Mouse (Mus musculus): Measurements from ENCODE around the gene Tas2r123. TPM values are rescaled to one million over a fixed set of nuclear protein-coding genes. Genes with fewer than 3 reads are reported as not detected.

Tas2r123 gene
- polyA plus RNA-seq (2015; fragmentation: Nextera tagmentation; extraction: Ambion mirVana), result not detected in 2 replicates

DNA sequence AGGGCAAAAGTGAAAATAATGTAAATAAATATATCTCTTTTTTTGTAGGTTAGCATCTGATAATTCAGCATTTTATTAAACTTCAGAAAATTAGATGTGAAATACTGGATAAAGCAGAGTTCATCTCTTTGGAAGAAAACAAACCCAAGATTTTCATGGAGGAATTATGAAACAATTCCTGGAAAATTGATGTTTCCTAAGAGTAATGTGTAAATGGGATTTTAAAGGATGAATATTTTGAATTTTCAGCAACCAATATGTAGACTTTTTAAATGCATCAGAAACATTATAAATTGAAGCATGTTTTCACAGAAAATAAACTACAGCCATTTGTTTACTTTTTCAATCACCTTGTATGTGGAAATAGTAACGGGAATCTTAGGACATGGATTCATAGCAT lies at the start of gene Tas2r123:
Tas2r123 (plus strand) TSS at position 301 of the 400 bp plus-strand sequence.
- Histone ChIP-seq H3K27ac (no peak within 1 kb of the TSS), H3K4me1 (no peaks in the 10 kb centered on the region), H3K4me2 (no peak within 1 kb of the TSS), H3K36me3 (no peaks in the 10 kb centered on the region), H3K9me3 (no peaks in the 10 kb centered on the region), H3K27me3 (no peaks in the 10 kb centered on the region), H3K9ac (no peak within 1 kb of the TSS), H3K4me3 (no peak within 1 kb of the TSS)
- no peak for ATAC-seq (ENCODE audit: insufficient number of reproducible peaks, insufficient read depth, low FRiP score, low TSS enrichment, low read depth)
- WGBS, result 81% methylated on average over 1 of the region's 1 CpGs

DNA sequence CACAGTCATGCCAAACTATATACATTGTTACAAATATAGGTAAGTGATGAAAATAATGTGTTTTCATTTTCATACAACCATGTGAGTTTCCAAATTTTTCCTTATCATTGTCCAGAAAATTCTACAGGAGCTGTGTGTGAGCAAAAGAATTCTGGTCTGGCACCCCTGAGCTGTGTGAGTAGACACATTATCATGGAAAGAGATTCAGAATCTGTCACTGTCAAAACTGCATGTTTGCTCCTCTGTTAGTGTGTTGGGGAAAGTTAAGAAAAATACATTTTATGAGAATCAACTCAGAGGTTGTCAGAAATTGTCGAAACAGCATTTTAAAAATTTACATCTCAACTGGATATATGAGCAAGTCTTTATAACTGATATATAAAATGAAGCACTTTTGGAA lies 44.4 kb upstream of the Tas2r123 start, which contains the start of gene Tas2r117:
Tas2r117 (plus strand) TSS at position 301 of the 400 bp plus-strand sequence.
- 71% methylated on average over 1 of the region's 1 CpGs for WGBS
- no peaks in the 10 kb centered on the region for H3K9me3 ChIP-seq
- no peaks in the 10 kb centered on the region for H3K27me3 ChIP-seq
- H3K27ac ChIP-seq, result no peak within 1 kb of the TSS
- no peaks in the 10 kb centered on the region for H3K36me3 ChIP-seq
- no peak for ATAC-seq (ENCODE audit: insufficient number of reproducible peaks, insufficient read depth, low FRiP score, low TSS enrichment, low read depth)
- H3K4me1 ChIP-seq, result no peaks in the 10 kb centered on the region
- H3K9ac ChIP-seq, result no peak within 1 kb of the TSS
- no peak within 1 kb of the TSS for H3K4me3 ChIP-seq
- no peak within 1 kb of the TSS for H3K4me2 ChIP-seq

DNA sequence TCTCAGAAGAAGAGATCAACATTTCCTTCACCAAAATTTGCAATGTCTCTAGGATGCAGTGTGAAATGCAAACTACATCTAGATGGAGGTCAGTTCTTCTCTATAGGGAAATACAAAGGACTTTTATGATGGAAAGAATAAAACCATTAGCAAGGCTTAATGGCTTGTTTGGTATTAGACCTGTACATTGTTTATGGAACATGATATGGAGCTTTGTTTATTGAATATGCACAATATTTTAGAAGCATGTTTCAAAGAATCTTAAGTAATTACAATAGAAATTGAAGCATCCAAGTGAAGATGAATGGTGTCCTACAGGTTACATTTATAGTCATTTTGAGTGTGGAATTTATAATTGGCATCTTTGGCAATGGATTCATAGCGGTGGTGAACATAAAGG lies 8.2 kb downstream of the Tas2r123 start, which contains the start of gene Tas2r116:
Tas2r116 (plus strand) TSS at position 301 of the 400 bp plus-strand sequence.
- ATAC-seq (ENCODE audit: insufficient number of reproducible peaks, insufficient read depth, low FRiP score, low TSS enrichment, low read depth), result no peak
- WGBS, result 59% methylated on average over 1 of the region's 1 CpGs
- Histone ChIP-seq H3K9ac (no peak within 1 kb of the TSS), H3K36me3 (no peaks in the 10 kb centered on the region), H3K27ac (no peak within 1 kb of the TSS), H3K27me3 (no peaks in the 10 kb centered on the region), H3K4me3 (no peak within 1 kb of the TSS), H3K9me3 (no peaks in the 10 kb centered on the region), H3K4me2 (no peak within 1 kb of the TSS), H3K4me1 (no peaks in the 10 kb centered on the region)

DNA sequence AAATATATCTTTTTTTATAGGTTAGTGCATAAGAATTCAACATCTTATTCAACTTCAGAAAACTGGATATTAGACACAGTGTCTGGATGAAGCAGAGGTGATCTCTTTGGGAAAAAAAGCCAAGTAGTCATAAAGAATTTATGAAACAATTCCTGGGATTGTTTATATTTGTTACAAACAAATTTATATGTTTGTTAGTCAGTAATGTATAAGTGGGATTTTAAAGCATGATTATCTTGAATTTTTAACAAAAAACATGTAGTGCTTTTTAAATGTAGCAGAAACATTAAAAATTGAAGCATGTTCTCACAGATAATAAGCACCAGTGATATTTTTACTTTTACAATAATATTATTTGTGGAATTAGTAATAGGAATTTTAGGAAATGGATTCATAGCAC lies 20.8 kb downstream of the Tas2r123 start, which contains the start of gene Tas2r110:
Tas2r110 (plus strand) TSS at position 301 of the 400 bp plus-strand sequence.
- H3K27me3 ChIP-seq, result no peaks in the 10 kb centered on the region
- no peaks in the 10 kb centered on the region for H3K4me1 ChIP-seq
- no peak within 1 kb of the TSS for H3K27ac ChIP-seq
- no peak for ATAC-seq (ENCODE audit: insufficient number of reproducible peaks, insufficient read depth, low FRiP score, low TSS enrichment, low read depth)
- no peak within 1 kb of the TSS for H3K4me3 ChIP-seq
- no peaks in the 10 kb centered on the region for H3K9me3 ChIP-seq
- no peaks in the 10 kb centered on the region for H3K36me3 ChIP-seq
- H3K4me2 ChIP-seq, result no peak within 1 kb of the TSS
- H3K9ac ChIP-seq, result no peak within 1 kb of the TSS

DNA sequence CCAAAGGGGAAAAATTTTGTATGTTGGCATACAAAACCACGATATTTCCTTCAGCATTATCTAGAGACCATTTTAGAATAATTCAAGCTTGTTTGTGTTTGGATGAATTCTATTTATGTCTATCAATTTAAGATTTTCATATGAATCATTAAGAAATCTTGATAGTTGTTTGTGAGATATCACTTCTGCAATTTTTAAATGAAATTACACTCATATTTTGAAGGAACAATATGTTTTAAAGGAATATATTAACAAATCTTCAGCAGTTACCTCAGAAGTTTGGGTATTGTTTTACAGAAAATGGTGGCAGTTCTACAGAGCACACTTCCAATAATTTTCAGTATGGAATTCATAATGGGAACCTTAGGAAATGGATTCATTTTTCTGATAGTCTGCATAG lies 45.8 kb downstream of the Tas2r123 start, which contains the start of gene Tas2r113:
Tas2r113 (plus strand) TSS at position 301 of the 400 bp plus-strand sequence.
- Histone ChIP-seq H3K27me3 (no peaks in the 10 kb centered on the region), H3K4me1 (no peaks in the 10 kb centered on the region), H3K27ac (no peak within 1 kb of the TSS), H3K4me3 (no peak within 1 kb of the TSS), H3K36me3 (no peaks in the 10 kb centered on the region), H3K9ac (no peak within 1 kb of the TSS), H3K4me2 (no peak within 1 kb of the TSS), H3K9me3 (no peaks in the 10 kb centered on the region)
- ATAC-seq (ENCODE audit: insufficient number of reproducible peaks, insufficient read depth, low FRiP score, low TSS enrichment, low read depth), result no peak
- 66% methylated on average over 1 of the region's 1 CpGs for WGBS

Other genes starting within 250 kb of the Tas2r123 start
- not detected in 2 replicates for gene A630073D07Rik, start 195.6 kb upstream of the Tas2r123 start, polyA plus RNA-seq (2015; fragmentation: Nextera tagmentation; extraction: Ambion mirVana)
- gene Tas2r120, start 190.2 kb upstream of the Tas2r123 start, polyA plus RNA-seq (2015; fragmentation: Nextera tagmentation; extraction: Ambion mirVana), result not detected in 2 replicates
- not detected in 2 replicates for gene Tas2r121, start 146.1 kb upstream of the Tas2r123 start, polyA plus RNA-seq (2015; fragmentation: Nextera tagmentation; extraction: Ambion mirVana)
- not detected in 2 replicates for gene Tas2r122, start 135.2 kb upstream of the Tas2r123 start, polyA plus RNA-seq (2015; fragmentation: Nextera tagmentation; extraction: Ambion mirVana)
- gene Tas2r115, start 109.1 kb upstream of the Tas2r123 start, polyA plus RNA-seq (2015; fragmentation: Nextera tagmentation; extraction: Ambion mirVana), result not detected in 2 replicates
- gene Tas2r124, start 92.4 kb upstream of the Tas2r123 start, polyA plus RNA-seq (2015; fragmentation: Nextera tagmentation; extraction: Ambion mirVana), result not detected in 2 replicates
- not detected in 2 replicates for gene Tas2r102, start 85.0 kb upstream of the Tas2r123 start, polyA plus RNA-seq (2015; fragmentation: Nextera tagmentation; extraction: Ambion mirVana)
- gene Tas2r136, start 69.0 kb upstream of the Tas2r123 start, polyA plus RNA-seq (2015; fragmentation: Nextera tagmentation; extraction: Ambion mirVana), result not detected in 2 replicates
- not detected in 2 replicates for gene Tas2r117, start 44.3 kb upstream of the Tas2r123 start, polyA plus RNA-seq (2015; fragmentation: Nextera tagmentation; extraction: Ambion mirVana)
- gene Tas2r116, start 8.3 kb downstream of the Tas2r123 start, polyA plus RNA-seq (2015; fragmentation: Nextera tagmentation; extraction: Ambion mirVana), result not detected in 2 replicates
- gene Tas2r110, start 20.9 kb downstream of the Tas2r123 start, polyA plus RNA-seq (2015; fragmentation: Nextera tagmentation; extraction: Ambion mirVana), result not detected in 2 replicates
- gene Tas2r113, start 45.9 kb downstream of the Tas2r123 start, polyA plus RNA-seq (2015; fragmentation: Nextera tagmentation; extraction: Ambion mirVana), result not detected in 2 replicates
- gene Tas2r125, start 62.5 kb downstream of the Tas2r123 start, polyA plus RNA-seq (2015; fragmentation: Nextera tagmentation; extraction: Ambion mirVana), result not detected in 2 replicates
- not detected in 2 replicates for gene Tas2r129, start 104.0 kb downstream of the Tas2r123 start, polyA plus RNA-seq (2015; fragmentation: Nextera tagmentation; extraction: Ambion mirVana)
- not detected in 2 replicates for gene Tas2r131, start 110.8 kb downstream of the Tas2r123 start, polyA plus RNA-seq (2015; fragmentation: Nextera tagmentation; extraction: Ambion mirVana)
- not detected in 2 replicates for gene Tas2r109, start 133.8 kb downstream of the Tas2r123 start, polyA plus RNA-seq (2015; fragmentation: Nextera tagmentation; extraction: Ambion mirVana)
- gene Tas2r103, start 190.0 kb downstream of the Tas2r123 start, polyA plus RNA-seq (2015; fragmentation: Nextera tagmentation; extraction: Ambion mirVana), result not detected in 2 replicates
- gene Tas2r140, start 208.7 kb downstream of the Tas2r123 start, polyA plus RNA-seq (2015; fragmentation: Nextera tagmentation; extraction: Ambion mirVana), result not detected in 2 replicates

Data from embryonic facial prominence, embryonic 13.5 days (tissue).